Mouse (Mus musculus) lung, postnatal 0 days (tissue): ENCODE measurements around the gene Ptprg. TPM values are rescaled to one million over a fixed set of nuclear protein-coding genes. Genes with fewer than 3 reads are reported as not detected.
A peak's percentile ranks its signal among the peaks of the same experiment; 100 is the strongest.

ENCODE experiments used
- ATAC-seq: fragments of 200-750 bp; cut with Nextera tagmentation; 2 replicates; pipeline ENCODE4 v1.8.0; 2017; ENCODE audit warnings: moderate library complexity
- DNase-seq: peaks from one replicate; pipeline ENCODE4 v3.0.0-alpha.2; 2016; ENCODE audit warnings: low spot score
- H3K27ac ChIP-seq: fragments of 300-500 bp; sonication (generic); 2 replicates; pipeline ENCODE4 v1.5.1; 2014; ENCODE audit warnings: antibody characterized with exemption, mild to moderate bottlenecking, low read length, mixed read lengths
- H3K27me3 ChIP-seq: fragments of 300-500 bp; sonication (generic); replicated peaks from 2 replicates; pipeline ENCODE4 v1.6.1; 2014; ENCODE audit warnings: low read length, mixed read lengths; ENCODE audit not compliant: insufficient read depth
- H3K36me3 ChIP-seq: fragments of 300-500 bp; sonication (generic); 2 replicates; pipeline ENCODE4 v1.6.1; 2014; ENCODE audit warnings: low read length, mixed read lengths; ENCODE audit not compliant: insufficient read depth
- H3K4me1 ChIP-seq: fragments of 300-500 bp; sonication (generic); 2 replicates; pipeline ENCODE4 v1.6.1; 2014; ENCODE audit warnings: antibody characterized with exemption, low read depth, low read length, mixed read lengths; ENCODE audit not compliant: insufficient read depth
- H3K4me2 ChIP-seq: fragments of 300-500 bp; sonication (generic); replicated peaks from 2 replicates; pipeline ENCODE4 v1.6.1; 2014; ENCODE audit warnings: low read depth, mild to moderate bottlenecking, low read length, moderate library complexity, mixed read lengths
- H3K4me3 ChIP-seq: fragments of 300-500 bp; sonication (generic); 2 replicates; pipeline ENCODE4 v1.5.1; 2014; ENCODE audit warnings: low read depth, low read length
- H3K9ac ChIP-seq: fragments of 300-500 bp; sonication (generic); replicated peaks from 2 replicates; pipeline ENCODE4 v1.6.1; 2014; ENCODE audit warnings: low read depth, mild to moderate bottlenecking
- H3K9me3 ChIP-seq: fragments of 300-500 bp; sonication (generic); 2 replicates; pipeline ENCODE4 v1.6.1; 2016; ENCODE audit warnings: low read length, mixed read lengths
- CTCF ChIP-seq: IDR thresholded peaks from 2 replicates; pipeline ENCODE4 v1.5.1; 2016; ENCODE audit warnings: antibody characterized with exemption, mild to moderate bottlenecking
- EP300 ChIP-seq: IDR thresholded peaks from 2 replicates; pipeline ENCODE4 v1.6.1; 2016; ENCODE audit warnings: antibody characterized with exemption, mild to moderate bottlenecking, control low read depth
- WGBS: fragments of 180-500 bp; shearing (Covaris S2); extraction: QIAGEN DNeasy Blood & Tissue Kit; methylation state at CpG from one replicate; pipeline ENCODE4 v1.1.7; 2014; 5-methylcytosine and 5-hydroxymethylcytosine counted together
- polyA plus RNA-seq: library from polyadenylated mRNA; unstranded; fragments of >200 nt; fragmentation: Nextera tagmentation; extraction: Ambion mirVana; gene quantifications from 2 replicates; pipeline ENCODE4 v1.2.1, GENCODE M21; 2015

The Ptprg gene
- polyA plus RNA-seq, 1 experiment from 2014 or later, result 19.4 TPM

GRCm38 (mm10) chr14:11555061-11555501 lies 1.7 kb downstream of the Ptprg start:
- Histone ChIP-seq H3K9me3 (no peaks in the 10 kb centered on the region), H3K36me3 (no peaks in the 10 kb centered on the region), H3K27me3 (no peaks in the 10 kb centered on the region), H3K4me1 (peaks cover 13% of the 10 kb centered on the region), H3K9ac (peak overlapping the region; percentile 69), H3K4me3 (peak overlapping the region; percentile 81), H3K4me2 (peak overlapping the region; percentile 93), H3K27ac (peak overlapping the region; percentile 94; the same call in 1 of the 2 replicates)
- DNase-seq (no peak), ATAC-seq (no peak)
- no peak for TF ChIP-seq CTCF
- TF ChIP-seq EP300, result no peak
- under 1% methylated on average over 17 of the region's 17 CpGs for WGBS

GRCm38 (mm10) chr14:11555521-11556355 lies 2.4 kb downstream of the Ptprg start:
- no peaks in the 10 kb centered on the region for H3K9me3 ChIP-seq
- H3K27me3 ChIP-seq, result no peaks in the 10 kb centered on the region
- peak; percentile 27 for DNase-seq
- no peak for ATAC-seq
- H3K4me1 ChIP-seq, result peaks cover 13% of the 10 kb centered on the region
- TF ChIP-seq EP300, result no peak
- no peak for TF ChIP-seq CTCF
- H3K36me3 ChIP-seq, result no peaks in the 10 kb centered on the region
- H3K4me2 ChIP-seq, result peak overlapping the region; percentile 93
- WGBS, result 2% methylated on average over 35 of the region's 35 CpGs
- H3K9ac ChIP-seq, result peak overlapping the region; percentile 69
- H3K4me3 ChIP-seq, result peak overlapping the region; percentile 81
- no peak overlapping the region for H3K27ac ChIP-seq

- Histone ChIP-seq H3K27me3 (no peaks in the 10 kb centered on the region), H3K4me1 (peaks cover 16% of the 10 kb centered on the region), H3K36me3 (no peaks in the 10 kb centered on the region), H3K9me3 (no peaks in the 10 kb centered on the region), H3K4me2 (peak overlapping the region; percentile 93), H3K27ac (no peak overlapping the region), H3K9ac (0 out of 2 replicates have a peak overlapping the region, but pooled peaks have one; percentile 13), H3K4me3 (peak overlapping the region; percentile 81)
- TF ChIP-seq CTCF (peak; percentile 69), EP300 (no peak)
- ATAC-seq, result no peak
- 2% methylated on average over 26 of the region's 26 CpGs for WGBS
- DNase-seq, result peak; percentile 52
Measured at GRCm38 (mm10) chr14:11556356-11557130, 3.2 kb downstream of the Ptprg start.

GRCm38 (mm10) chr14:11558496-11558895 lies 5.2 kb downstream of the Ptprg start:
- DNase-seq (no peak), ATAC-seq (no peak)
- H3K4me3 ChIP-seq, result no peak overlapping the region
- no peak overlapping the region for H3K9ac ChIP-seq
- no peak overlapping the region for H3K4me2 ChIP-seq
- no peaks in the 10 kb centered on the region for H3K27me3 ChIP-seq
- no peaks in the 10 kb centered on the region for H3K9me3 ChIP-seq
- no peaks in the 10 kb centered on the region for H3K36me3 ChIP-seq
- H3K27ac ChIP-seq, result no peak overlapping the region
- H3K4me1 ChIP-seq, result peaks cover 16% of the 10 kb centered on the region
- TF ChIP-seq CTCF (no peak), EP300 (no peak)

GRCm38 (mm10) chr14:11560641-11561232 lies 7.4 kb downstream of the Ptprg start:
- Histone ChIP-seq H3K4me2 (no peak overlapping the region), H3K9me3 (no peaks in the 10 kb centered on the region), H3K4me3 (no peak overlapping the region), H3K9ac (no peak overlapping the region), H3K36me3 (no peaks in the 10 kb centered on the region), H3K27ac (no peak overlapping the region), H3K27me3 (no peaks in the 10 kb centered on the region), H3K4me1 (peaks cover 14% of the 10 kb centered on the region)
- no peak for ATAC-seq
- no peak for DNase-seq
- WGBS, result 31% methylated on average over 8 of the region's 8 CpGs
- TF ChIP-seq CTCF, result no peak
- no peak for TF ChIP-seq EP300

GRCm38 (mm10) chr14:11561397-11561796 lies 8.1 kb downstream of the Ptprg start:
- TF ChIP-seq EP300 (no peak), CTCF (no peak)
- Histone ChIP-seq H3K27me3 (no peaks in the 10 kb centered on the region), H3K4me3 (no peak overlapping the region), H3K9ac (no peak overlapping the region), H3K4me1 (peaks cover 10% of the 10 kb centered on the region; the same call in 1 of the 2 replicates), H3K9me3 (no peaks in the 10 kb centered on the region), H3K27ac (no peak overlapping the region), H3K36me3 (no peaks in the 10 kb centered on the region), H3K4me2 (no peak overlapping the region)
- DNase-seq (no peak), ATAC-seq (no peak)
- 70% methylated on average over 4 of the region's 4 CpGs for WGBS
